Mouse (Mus musculus) adrenal gland, adult (tissue): Measurements from ENCODE around the gene Rtp1.

Experiments
- DNase-seq, 2 experiments: peaks; one replicate each; pipeline ENCODE4 v3.0.0; 2022 to 2023; ENCODE audit warnings: low spot score in 1 of 2; ENCODE audit not compliant: inconsistent age in 2 of 2

The Rtp1 gene

GRCm38 (mm10) chr16:23428647-23429319 lies at the start of gene Rtp1:
Gene Rtp1 (plus strand): TSS chr16:23429133.
- DNase-seq: no peak

- DNase-seq: no peak
Observed at GRCm38 (mm10) chr16:23379536-23380230, 49.2 kb upstream of the Rtp1 start.

GRCm38 (mm10) chr16:23384304-23384703 lies 44.6 kb upstream of the Rtp1 start:
- no peak for DNase-seq

- DNase-seq: no peak
Observed at GRCm38 (mm10) chr16:23397931-23398330, 31.0 kb upstream of the Rtp1 start.

- DNase-seq: peak; percentile 21 to 59
Observed at GRCm38 (mm10) chr16:23401463-23401862, 27.5 kb upstream of the Rtp1 start.

GRCm38 (mm10) chr16:23401959-23402358 lies 27.0 kb upstream of the Rtp1 start:
- no peak for DNase-seq

- DNase-seq: peak; percentile 73 to 93
Observed at GRCm38 (mm10) chr16:23403008-23403755, 25.8 kb upstream of the Rtp1 start.

GRCm38 (mm10) chr16:23412930-23413329 lies 16.0 kb upstream of the Rtp1 start:
- no peak for DNase-seq

- DNase-seq: peak; percentile 35 to 58
Observed at GRCm38 (mm10) chr16:23416261-23416656, 12.7 kb upstream of the Rtp1 start.

- no peak for DNase-seq
Observed at GRCm38 (mm10) chr16:23416657-23417293, 12.2 kb upstream of the Rtp1 start.

GRCm38 (mm10) chr16:23417456-23418240 lies 11.3 kb upstream of the Rtp1 start:
- DNase-seq: no peak

- DNase-seq: no peak
Observed at GRCm38 (mm10) chr16:23419565-23420085, 9.3 kb upstream of the Rtp1 start.

GRCm38 (mm10) chr16:23423825-23424224 lies 5.1 kb upstream of the Rtp1 start:
- no peak for DNase-seq

- peak; percentile 39 to 80 for DNase-seq
Observed at GRCm38 (mm10) chr16:23427701-23428100, 1.2 kb upstream of the Rtp1 start.

- no peak for DNase-seq
Observed at GRCm38 (mm10) chr16:23429991-23430390, 1.1 kb downstream of the Rtp1 start.

- no peak for DNase-seq
Observed at GRCm38 (mm10) chr16:23437404-23438166, 8.7 kb downstream of the Rtp1 start.

- peak in 1 of 2 experiments; percentile 80 for DNase-seq
Observed at GRCm38 (mm10) chr16:23444231-23444630, 15.3 kb downstream of the Rtp1 start.

- DNase-seq: peak; percentile 26 to 68
Observed at GRCm38 (mm10) chr16:23449946-23450345, 21.0 kb downstream of the Rtp1 start.

GRCm38 (mm10) chr16:23450816-23451215 lies 21.9 kb downstream of the Rtp1 start:
- no peak for DNase-seq

- peak; percentile 53 to 87 for DNase-seq
Observed at GRCm38 (mm10) chr16:23452476-23452875, 23.5 kb downstream of the Rtp1 start.
